Mouse (Mus musculus) heart, adult 18-20 months (tissue): Measurements from ENCODE around the gene Gm9376. TPM values are rescaled to one million over a fixed set of nuclear protein-coding genes. Genes with fewer than 3 reads are reported as not detected.
A peak's percentile ranks its signal among the peaks of the same experiment; 100 is the strongest.

Experiments used
- DNase-seq, 2 experiments: peaks; one replicate each; pipeline ENCODE4 v3.0.0; 2021 to 2022; ENCODE audit warnings: mixed read lengths in 1 of 2
- long read RNA-seq, 2 experiments: library from polyadenylated mRNA; stranded (forward); transcript quantifications; one replicate each; pipeline ENCODE4 v2.0.0; 2021
- total RNA-seq, 2 experiments: library from RNA; stranded (reverse); gene quantifications; 2 replicates each; pipeline ENCODE4 v1.2.3; 2021

Gm9376 gene
- not detected for total RNA-seq
- long read RNA-seq, experiment 1 = 0 reads
- long read RNA-seq, experiment 2 = 0 reads

DNA sequence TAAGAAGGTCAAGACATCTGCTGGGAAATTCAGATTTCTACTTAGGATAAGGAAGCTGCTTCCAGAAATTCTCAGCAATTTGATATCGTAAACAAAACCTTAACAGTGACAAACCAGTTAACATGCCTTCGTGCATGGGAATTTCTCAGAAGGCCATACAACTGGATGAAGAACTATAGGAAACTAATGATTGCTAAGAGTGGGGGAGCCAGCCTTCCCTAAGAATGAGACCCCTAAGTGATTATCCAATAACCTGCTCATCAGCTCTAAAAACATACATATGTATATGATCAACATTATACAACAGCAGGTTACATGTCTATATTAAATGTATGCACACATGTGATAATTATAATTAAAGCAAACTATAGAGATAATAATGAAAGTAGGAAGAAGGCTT is at the start of gene Gm9376:
Gene Gm9376, plus strand, starts transcription at position 301 of the 400 bp plus-strand sequence.
- no peak for DNase-seq

DNA sequence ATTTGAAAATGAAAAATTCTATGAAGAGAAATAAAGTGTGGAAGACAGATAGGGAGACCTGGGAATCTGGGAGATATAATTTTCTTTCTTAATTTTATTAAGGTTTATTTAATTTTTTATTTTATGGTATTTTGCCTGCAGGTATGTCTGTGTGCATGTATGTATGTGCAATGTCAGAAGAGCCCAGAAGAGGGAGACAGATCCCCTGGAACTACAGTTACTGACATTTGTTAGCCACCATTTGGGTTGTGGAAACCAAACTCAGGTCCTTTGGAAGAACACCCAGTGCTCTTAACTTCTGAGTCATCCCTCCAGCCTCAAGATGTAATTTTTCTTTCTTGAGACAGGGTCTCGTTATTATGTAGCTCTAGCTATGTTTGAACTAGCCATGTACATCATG is 45.9 kb upstream of the Gm9376 start:
- no peak for DNase-seq

DNA sequence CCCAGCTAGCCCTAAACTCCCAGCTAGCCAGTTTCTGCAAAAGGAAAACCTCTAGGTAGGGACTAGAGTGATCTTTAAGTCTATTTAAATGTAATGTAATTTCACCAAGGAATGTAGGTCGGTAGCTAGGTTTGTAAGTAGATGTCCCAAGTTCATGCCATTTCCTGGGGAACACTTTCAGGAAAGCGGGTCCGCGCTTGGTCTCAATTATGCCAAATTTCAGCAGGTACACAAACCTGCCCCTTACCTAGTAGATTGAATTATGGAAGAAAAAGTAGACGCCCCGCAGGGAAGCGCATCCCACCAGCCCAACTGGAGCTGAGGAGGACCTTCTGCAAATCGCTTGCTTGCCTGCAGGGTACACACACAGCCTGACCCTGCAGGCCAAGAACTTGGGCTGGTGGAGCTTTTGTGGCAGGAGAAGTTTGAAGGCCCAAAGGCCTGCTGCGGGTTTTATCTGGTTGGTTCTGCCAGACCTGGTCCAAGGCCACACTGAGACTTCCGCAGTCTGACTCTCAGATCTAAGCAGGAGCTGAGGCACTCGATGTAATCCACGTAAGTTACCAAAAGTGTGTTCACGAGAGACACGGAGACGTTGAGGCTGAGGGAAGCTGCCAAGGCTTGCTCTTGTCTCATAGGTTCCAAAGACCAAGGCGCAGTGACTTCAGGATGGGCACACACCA is 41.6 kb upstream of the Gm9376 start:
- DNase-seq = no peak

DNA sequence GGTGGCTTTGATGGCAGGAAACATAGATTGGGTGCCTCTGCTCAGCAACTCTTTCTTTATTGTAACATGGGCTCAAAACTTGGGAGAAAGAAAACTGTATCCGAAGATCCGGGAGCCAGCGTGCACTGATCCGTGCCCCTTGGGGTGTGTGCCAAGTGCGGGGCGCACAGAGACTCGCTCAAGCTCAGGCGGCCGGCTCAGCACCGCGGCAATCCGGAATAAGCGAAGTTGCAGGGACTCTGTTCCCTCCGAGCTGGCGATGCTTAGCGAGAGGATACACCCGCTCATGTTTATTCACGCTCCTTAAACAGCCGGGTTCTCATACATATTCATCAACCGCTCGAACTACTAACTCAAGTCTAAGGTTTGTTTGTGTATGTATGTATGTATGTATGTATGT is 40.8 kb upstream of the Gm9376 start:
- peak in 1 of 2 experiments; percentile 9 for DNase-seq

DNA sequence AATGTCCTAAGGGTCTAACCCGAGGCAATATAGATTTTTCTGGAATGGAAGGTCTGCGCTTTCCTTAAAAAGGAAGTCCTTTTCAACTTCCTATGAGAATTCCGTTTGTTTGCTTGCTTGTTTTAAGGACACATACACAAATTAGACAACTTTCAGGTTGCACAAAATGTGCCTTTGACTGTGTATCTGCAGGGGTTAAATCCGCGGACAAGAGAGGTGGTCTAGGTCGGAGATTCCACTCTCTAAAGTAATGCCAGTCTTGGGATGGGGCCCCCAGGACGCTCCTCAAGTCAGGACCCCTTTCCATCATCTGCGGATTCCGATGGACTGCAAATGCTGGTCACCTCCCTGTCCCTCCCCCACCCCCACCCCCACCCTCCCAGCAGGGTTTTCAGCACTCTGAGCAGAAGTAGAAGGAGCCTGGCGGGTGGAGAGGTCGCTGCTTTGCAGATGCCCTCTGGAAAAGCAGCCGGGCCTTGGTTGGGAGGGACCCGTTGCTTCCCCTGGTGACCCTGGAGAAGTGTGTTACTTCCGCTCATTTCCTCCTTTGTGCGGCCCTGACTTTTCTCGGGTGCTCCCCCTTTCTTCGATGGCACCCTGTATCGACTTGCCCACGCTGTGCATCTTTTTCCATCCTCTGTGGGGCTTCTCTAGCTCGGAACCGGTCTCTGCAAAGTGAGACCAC is 40.1 kb upstream of the Gm9376 start:
- DNase-seq = peak in 1 of 2 experiments; percentile 7

DNA sequence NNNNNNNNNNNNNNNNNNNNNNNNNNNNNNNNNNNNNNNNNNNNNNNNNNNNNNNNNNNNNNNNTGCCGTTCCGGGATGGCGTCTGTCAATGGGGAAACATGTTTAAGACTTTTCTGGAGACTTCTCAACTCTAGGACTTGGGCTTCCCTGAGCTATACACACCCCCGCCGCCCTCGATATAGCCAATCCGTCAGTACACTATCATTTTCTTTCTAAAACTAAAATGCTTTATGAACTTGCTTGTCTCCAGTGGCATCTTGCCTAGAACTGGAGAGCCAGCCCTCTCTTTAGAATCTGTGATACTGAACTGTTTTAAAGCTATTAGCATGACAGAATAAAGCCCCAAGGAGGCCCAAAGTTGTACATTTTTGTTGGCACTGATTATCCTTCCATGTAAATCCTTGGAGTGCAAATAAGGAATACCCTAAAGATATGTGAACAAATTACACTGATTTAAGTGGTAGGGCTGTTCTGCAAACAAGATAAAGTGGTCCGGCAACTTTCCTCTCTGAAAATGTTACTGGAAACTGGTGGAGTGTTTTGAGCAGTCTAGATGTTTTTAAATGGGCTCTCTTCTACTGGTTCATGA is 34.3 kb upstream of the Gm9376 start:
- peak in 1 of 2 experiments; percentile 35 for DNase-seq

DNA sequence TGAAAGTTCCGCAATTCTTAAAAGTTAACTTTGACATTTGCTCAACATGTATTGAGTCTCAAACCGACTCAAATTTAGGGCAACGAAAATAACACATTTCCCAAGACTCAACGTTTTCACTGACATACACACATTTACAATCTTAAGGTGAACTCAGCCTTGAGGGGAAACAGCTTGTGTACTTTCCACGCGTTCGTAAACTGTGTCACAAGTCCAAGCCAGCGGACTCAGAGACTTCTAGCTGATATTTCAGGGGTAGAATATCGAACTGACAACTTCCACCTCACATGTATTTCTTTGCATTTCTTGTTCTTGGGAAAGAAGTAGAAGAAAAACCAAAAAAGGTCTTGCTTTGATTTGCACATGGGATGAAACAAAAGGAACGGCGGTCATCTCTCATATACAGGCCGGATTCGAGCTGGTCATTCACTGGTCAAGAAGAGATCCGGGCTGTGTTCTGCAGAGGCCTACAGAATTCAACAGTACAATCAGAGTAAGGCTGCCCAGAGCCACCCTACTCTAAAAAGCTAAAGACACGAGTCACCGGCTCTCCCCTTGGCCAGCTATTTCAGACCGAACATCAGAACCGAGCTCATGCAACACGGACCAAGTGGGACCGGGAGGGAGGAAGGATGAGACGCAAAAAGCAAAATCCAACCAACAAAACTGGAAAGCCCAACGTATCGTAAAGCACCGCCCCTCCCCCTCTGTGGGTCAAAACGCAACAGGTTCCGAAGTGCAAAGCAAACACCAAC is 32.8 kb upstream of the Gm9376 start:
- peak in 1 of 2 experiments; percentile 41 for DNase-seq

DNA sequence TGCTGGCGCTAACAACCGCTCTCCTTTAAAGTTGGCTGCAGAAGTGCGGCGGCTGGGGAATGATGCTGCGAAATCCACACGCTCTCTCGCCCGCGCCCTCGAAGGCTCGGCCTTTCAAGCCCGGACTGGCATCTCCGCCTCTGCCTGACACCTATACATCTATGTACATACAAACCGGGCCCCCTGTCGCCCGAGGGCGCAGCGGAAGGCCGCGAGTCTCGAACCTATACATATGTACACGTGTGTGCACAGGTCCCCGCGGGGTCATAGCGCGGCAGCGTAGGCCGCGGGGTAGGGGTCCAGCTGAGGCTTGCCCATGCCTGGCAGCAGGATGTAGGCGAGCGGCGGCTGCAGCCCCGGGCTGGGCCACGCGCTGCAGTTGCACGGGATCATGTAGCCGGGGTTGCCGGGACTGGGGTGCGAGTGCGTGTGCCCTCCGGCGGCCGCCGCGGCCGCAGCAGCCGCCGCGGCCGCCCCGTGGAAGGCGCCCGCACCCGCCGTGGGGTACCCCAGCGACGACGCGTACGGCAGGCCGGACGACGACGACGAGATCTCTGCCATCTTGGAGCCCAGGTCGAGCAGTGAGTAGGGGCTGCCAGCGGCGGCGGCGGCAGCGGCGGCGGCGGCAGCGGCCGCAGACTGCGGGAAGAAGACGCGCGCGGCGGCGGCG is 32.1 kb upstream of the Gm9376 start:
- DNase-seq = peak in 1 of 2 experiments; percentile 23

DNA sequence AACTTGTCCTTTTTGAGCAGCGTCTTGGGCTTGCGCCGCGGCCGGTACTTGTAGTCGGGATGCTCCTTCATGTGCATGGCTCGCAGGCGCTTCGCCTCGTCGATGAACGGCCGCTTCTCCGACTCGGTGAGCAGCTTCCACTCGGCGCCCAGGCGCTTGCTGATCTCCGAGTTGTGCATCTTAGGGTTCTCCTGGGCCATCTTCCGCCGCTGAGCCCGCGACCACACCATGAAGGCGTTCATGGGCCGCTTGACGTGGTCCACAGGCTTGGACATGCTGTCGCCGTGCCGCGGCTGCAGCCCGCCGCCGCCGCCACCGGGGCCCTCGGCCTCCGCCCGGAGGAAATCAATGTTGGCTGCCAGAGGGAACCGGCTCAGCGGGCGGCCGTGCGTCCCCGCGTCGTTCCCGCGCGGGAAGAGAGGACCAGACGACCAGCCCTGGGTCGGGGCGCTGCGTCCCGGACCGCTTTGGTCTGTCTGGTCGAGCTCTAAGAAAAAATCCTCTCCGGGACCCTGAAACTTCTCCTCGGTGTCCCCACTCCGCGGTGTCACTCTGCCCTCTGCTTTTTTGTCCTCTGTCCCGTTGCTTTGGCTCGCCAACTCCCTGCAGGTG is 31.3 kb upstream of the Gm9376 start:
- peak; percentile 7 to 44 for DNase-seq

DNA sequence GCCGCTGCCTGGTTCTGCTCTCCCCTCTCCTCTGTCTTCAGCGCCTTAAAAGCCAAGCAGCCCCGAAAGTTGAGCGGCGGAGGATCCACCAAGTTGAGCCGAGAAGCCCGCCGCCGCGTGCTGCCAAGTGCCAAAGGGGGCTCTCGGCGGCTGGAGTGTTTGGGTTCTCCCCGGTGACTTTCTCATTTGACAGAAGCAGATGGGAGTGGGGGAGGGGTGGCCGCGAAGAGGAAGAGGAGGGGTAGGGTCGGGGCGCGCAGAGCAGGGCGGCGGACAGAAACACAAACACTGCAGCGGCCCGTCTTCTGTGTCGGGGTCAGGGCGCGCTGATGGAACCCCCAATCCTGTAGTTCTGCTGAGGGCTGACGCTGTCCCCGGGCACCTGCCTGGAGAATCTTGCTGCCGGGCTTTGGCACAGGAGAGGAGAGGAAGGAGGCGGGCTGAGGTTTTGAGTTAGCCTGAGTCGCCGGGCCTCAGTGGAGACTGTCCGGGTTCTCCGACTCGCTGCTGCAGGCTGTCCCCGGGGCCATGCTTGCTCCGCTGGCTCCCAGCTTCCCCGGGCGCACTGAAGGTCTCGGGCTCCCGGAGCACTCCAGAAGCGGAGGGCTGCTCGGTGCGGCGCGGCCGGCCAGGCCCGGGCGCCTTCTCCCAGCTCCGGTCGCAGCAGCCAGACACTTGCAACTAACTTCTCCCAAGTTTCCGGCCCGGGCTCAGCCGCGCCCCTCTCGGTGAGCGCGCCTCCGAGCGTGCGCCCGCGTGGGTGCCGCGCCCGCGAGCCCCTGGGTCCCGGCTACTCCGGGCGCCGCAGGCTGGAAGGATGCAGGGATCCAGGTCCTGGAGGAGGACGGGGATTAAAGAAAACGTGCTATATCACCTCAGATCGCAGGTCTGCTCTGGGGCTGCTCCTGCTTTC is 30.5 kb upstream of the Gm9376 start:
- peak; percentile 24 to 57 for DNase-seq

DNA sequence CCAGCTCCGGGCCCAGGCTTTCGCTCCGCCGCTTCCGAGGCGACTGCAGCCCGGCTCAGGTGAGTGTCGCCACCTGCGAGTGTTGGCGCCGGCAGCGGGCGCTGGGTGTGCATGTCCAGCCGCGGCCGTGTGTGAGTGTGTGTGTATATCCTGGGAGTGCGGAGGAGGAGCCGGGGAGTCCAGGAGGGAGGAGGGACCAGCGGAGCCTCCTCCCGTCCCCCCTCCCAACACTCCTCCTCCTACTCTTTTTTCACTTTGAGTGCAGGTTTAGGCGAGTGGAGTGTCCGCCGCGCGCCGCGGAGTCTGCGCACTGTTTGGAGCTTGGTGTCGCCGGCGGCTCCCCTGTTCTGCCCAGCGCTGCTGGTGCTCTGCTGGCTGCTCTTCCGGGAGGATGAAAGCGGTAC is 29.9 kb upstream of the Gm9376 start, which contains the start of gene Sox21:
Gene Sox21, minus strand, starts transcription at position 145 of the 404 bp plus-strand sequence.
- DNase-seq = peak in 1 of 2 experiments; percentile 5

DNA sequence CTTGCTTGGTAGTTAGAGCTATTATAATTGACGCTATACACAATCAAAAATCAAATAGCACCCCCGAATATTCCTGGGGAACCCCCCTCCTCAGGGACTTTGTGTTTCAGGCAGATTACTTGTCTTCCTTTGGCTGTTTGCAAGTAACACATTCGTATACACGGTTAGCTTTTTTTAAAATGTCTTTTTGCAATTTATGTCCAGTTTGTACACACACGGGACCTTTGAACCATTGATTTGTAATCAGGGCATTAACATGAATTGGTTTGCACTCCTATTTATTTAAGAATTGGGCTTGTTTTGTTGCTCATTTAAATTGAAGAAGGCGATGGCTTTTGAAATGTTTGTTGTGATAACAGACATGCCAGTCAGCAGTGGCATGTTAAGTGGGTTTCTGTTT is 29.0 kb upstream of the Gm9376 start:
- DNase-seq = peak in 1 of 2 experiments; percentile 8

DNA sequence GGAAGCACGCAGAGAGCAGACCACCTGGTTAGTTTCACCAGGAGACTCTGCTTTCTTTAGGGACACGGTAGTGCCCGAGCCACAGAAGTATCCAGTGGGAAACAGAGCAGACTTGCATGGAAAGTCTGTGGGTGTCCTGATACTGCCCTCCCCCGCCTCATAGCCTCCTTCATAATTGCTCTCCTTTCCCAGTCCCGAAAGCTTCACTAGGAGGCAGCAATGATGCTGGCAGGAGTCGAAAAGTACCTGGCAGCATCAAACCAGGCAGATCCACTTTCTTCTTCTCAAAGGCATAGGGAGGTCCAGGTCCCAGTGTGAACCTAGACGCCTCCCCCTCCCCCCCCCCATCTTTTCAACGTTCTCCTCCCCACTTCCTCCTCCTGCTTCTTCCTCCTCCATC is 27.4 kb upstream of the Gm9376 start:
- no peak for DNase-seq

DNA sequence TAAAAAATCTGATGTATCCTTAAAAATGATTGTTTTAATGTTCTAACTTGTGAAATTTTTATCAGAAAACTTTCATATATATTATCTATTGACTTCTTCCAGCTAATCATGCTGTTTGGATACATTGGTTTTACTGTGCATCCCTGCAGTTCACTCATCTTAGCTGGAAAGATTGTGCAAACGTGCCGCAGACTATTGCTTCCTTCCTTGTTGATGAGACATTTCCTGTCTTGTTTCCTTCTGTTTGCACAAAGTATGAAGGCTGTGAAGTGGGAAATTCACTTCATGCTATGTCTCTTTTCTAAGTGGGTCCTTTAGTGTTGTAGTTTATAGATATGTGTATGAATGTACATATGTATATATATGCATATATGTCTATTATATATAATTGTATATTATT is 25.3 kb upstream of the Gm9376 start:
- no peak for DNase-seq

DNA sequence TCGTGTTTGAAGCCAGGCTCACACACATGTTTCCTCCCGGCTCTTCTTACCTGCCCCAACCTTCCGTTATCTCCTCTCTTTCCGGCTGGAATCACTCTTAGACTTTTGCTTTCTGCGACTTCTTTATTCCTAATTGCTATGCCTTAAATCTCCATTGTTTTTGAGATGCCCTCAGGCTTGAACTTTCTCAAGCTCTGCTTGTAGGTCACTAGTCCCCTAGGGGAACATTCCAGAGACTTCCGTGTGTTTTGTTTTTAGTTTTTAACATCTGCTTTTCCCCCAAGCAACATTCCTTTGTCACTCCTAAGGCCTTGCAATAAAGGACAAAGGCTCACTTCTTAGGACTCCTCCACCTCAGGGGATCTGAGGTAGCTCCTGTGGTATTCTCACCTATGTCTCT is 13.4 kb upstream of the Gm9376 start:
- DNase-seq = no peak

DNA sequence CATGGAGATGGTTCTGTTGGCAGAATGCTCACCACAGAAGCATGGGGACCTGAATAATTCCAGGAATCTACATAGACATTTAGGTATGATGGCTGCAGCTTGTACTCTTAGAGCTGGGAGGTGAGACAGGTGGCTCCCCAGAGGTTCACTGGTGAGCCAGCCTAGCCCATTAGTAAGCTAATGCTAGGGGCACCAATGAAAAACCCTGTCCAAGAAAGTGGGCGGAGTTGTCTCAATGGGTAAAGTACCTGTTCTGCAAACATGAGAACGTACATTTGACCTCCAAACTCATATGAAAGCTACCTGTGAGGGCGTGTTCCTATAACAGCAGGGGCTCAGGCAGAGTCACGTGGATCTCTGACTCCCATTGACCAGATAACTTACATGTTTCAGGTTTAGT is 2.1 kb downstream of the Gm9376 start:
- no peak for DNase-seq

DNA sequence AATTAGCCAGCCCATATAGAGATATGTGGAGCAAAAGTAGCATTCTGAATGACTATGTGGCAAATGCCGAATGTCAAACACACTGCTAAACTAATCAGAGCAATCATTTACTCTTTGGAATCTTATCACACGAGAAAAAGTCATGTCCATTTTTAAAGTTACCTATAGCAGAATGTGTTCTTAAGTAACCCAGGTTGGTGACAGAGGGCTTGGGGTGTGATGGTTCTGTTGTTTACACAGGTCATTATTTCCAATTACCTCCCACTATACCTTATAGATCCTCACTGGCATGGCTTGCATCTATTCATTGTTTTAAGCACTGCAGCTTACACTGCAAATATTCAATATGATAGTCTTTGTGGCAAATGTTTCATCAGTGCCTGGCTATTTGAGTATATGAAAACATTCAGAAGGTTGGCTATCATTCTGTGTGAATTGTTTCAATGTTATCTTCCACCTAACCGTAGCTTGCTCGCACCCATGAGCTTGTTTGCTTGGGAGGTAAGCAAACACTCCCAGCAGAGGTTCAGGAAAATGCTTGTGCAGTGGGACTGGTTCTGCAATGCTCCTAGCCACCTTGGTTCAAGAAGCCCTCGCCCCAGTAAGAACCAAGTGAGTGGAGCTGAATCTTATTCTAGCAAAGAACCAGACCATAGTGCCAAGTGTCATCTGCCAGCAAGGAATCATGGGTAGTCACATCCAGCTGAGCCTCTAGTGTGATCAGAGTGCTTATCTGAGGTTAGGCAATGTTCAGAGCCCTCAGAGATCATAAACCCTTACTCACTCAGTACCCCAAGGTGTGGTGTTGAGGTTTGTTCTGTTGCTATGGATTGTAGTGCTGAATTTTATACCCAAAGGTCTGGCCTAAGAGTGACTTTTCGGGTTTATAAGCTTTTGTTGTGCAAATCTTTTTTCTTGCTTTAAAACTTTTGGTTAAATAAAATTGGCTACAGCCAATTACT is 6.1 kb downstream of the Gm9376 start:
- no peak for DNase-seq

DNA sequence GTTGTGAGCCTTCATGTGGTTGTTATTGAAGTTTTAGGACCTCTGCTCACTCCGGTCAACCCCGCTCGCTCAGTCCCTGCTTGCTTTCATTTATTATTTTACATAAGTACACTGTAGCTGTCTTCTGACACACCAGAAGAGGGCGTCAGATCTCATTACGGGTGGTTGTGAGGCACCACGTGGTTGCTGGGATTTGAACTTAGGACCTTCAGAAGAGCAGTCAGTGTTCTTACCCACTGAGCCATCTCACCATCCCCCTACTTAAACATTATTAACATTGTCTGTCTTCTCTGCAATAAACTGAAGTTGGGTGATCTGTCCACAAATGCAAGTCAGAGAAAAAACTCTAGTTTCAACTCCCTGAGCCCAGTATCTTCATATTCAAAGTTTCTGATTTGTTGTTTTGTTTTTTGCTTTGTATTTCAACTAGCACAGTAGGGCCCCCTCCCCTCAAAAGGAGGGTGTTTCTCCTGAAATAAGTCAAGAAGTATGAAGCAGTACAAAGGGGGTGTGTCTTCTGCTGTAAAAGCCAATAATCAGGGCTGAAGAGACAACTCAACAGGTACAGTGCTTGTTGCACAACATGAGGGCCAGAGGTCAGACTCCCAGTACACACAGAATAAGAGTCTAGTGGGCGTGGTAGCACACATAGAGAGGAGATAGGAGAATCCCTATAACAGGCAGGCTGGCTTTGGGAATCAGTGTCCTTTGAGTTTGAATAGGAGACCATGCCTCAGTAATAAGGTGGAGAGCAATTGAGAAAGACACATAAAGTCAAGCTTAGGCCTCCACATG is 11.1 kb downstream of the Gm9376 start:
- DNase-seq = no peak
